Mouse (Mus musculus) stomach, postnatal 0 days (tissue): ENCODE data around the gene Dgcr2. TPM values are rescaled to one million over a fixed set of nuclear protein-coding genes. Genes with fewer than 3 reads are reported as not detected.

ENCODE experiments used
- ATAC-seq: fragments of 200-750 bp; cut with Nextera tagmentation; 2 replicates; pipeline ENCODE4 v1.8.0; 2017; ENCODE audit not compliant: low FRiP score, low TSS enrichment
- DNase-seq: peaks from one replicate; pipeline ENCODE4 v3.0.0-alpha.2; 2016; ENCODE audit warnings: low spot score
- H3K27ac ChIP-seq: fragments of 300-500 bp; sonication (generic); replicated peaks from 2 replicates; pipeline ENCODE4 v1.5.1; 2014; ENCODE audit warnings: mild to moderate bottlenecking, control low read depth
- H3K27me3 ChIP-seq: fragments of 300-500 bp; sonication (generic); 2 replicates; pipeline ENCODE4 v1.6.1; 2014; ENCODE audit warnings: low read length; ENCODE audit not compliant: control insufficient read depth, insufficient read depth
- H3K36me3 ChIP-seq: fragments of 300-500 bp; sonication (generic); 2 replicates; pipeline ENCODE4 v1.6.1; 2014; ENCODE audit warnings: low read length, mixed read lengths; ENCODE audit not compliant: control insufficient read depth, insufficient read depth
- H3K4me1 ChIP-seq: fragments of 300-500 bp; sonication (generic); replicated peaks from 2 replicates; pipeline ENCODE4 v1.6.1; 2014; ENCODE audit warnings: antibody characterized with exemption; ENCODE audit not compliant: control insufficient read depth, insufficient read depth
- H3K4me2 ChIP-seq: fragments of 300-500 bp; sonication (generic); replicated peaks from 2 replicates; pipeline ENCODE4 v1.6.1; 2014; ENCODE audit warnings: low read depth, mild to moderate bottlenecking, control low read depth, moderate library complexity
- H3K4me3 ChIP-seq: fragments of 300-500 bp; sonication (generic); 2 replicates; pipeline ENCODE4 v1.5.1; 2014; ENCODE audit warnings: low read depth, low read length, control low read depth
- H3K9ac ChIP-seq: fragments of 300-500 bp; sonication (generic); 2 replicates; pipeline ENCODE4 v1.6.1; 2014; ENCODE audit warnings: mild to moderate bottlenecking, low read length, control low read depth, mixed read lengths
- H3K9me3 ChIP-seq: fragments of 300-500 bp; sonication (generic); 2 replicates; pipeline ENCODE4 v1.6.1; 2016; ENCODE audit warnings: low read length; ENCODE audit not compliant: control insufficient read depth
- CTCF ChIP-seq: IDR thresholded peaks from 2 replicates; pipeline ENCODE4 v1.5.1; 2016; ENCODE audit warnings: antibody characterized with exemption, low read depth, mild to moderate bottlenecking, moderate library complexity
- EP300 ChIP-seq: optimal IDR thresholded peaks from 2 replicates; pipeline ENCODE3; 2016; ENCODE audit warnings: antibody characterized with exemption
- WGBS: fragments of 180-500 bp; shearing (Covaris S2); extraction: QIAGEN DNeasy Blood & Tissue Kit; methylation state at CpG from one replicate; pipeline ENCODE4 v1.1.7; 2014; 5-methylcytosine and 5-hydroxymethylcytosine counted together
- polyA plus RNA-seq: library from polyadenylated mRNA; unstranded; fragments of >200 nt; fragmentation: Nextera tagmentation; extraction: Ambion mirVana; gene quantifications from 2 replicates; pipeline ENCODE4 v1.2.1, GENCODE M21; 2015

Gene Dgcr2
- polyA plus RNA-seq, 1 experiment from 2014 or later: 38.8 TPM

DNA sequence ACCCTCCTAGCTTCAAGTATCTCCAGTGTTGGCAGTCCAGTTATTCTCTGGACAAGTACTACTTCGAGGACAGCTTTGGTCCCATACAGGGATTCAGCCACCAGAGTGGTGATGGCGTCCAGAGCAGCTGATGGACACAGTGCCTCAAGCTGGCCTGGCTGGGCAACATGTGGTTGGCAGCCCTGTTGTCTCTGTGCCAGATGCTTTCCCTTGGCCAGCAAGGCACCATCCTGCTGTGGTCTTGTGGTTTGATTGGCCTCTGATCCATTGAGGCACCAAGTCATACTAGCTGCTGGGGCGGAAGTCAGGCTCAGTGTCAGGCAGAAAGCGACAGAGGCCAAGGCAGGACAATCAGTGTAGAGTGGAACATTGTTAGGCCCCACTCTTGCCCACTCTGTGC is 89.2 kb downstream of the Dgcr2 start:
- Histone ChIP-seq H3K4me1 (peaks cover 8% of the 10 kb centered on the region; the same call in 1 of the 2 replicates), H3K4me3 (no peak overlapping the region), H3K9me3 (no peaks in the 10 kb centered on the region), H3K27me3 (no peaks in the 10 kb centered on the region), H3K4me2 (no peak overlapping the region), H3K27ac (peak overlapping the region; percentile 56; the same call in 1 of the 2 replicates), H3K36me3 (peaks cover 4% of the 10 kb centered on the region; the same call in 1 of the 2 replicates), H3K9ac (no peak overlapping the region)
- TF ChIP-seq CTCF (no peak), EP300 (no peak)
- DNase-seq (no peak), ATAC-seq (no peak)
- WGBS: 82% methylated on average over 4 of the region's 4 CpGs

DNA sequence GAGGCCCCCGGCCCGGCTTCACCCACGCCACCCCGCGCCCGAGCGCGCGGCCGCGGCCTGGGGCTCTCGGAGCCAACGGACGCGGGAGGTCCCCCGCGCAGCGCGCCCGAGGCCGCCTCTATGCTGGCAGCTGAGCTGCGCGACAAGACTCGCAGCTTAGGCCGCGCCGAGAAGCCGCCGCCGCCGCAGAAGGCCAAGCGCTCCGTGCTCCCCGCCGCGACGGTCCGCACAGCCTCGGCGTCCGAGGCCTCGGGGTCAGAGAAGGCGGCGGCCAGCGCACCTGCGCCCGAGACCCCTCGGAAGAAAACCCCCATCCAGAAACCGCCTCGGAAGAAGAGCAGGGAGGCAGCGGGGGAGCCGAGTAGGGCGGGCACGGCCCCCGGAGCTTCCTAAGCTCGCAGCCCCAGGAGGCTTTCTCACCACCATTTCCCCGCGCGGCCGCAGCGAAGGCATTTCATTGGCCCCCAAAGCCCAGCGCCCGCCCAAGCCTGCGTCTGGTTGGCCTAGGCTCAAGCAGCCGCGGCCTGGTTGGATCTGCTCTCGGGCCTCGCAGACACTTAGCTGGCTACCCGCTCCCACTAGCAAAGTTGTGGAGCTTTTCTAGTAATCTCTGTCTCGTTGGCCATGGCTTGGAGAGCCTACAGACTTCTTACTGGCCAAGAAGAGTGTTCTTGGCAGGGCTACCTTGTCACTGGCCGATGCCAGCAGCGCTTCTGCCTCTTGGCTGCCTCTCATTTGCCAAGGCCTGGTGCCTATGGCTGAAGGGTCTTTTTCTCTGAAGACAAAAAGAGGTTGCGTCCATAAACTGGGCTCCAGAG is 91.0 kb downstream of the Dgcr2 start:
- Histone ChIP-seq H3K4me2 (peak overlapping the region; percentile 70), H3K36me3 (peaks cover 4% of the 10 kb centered on the region; the same call in 1 of the 2 replicates), H3K9ac (peak overlapping the region; percentile 56), H3K4me1 (peaks cover 12% of the 10 kb centered on the region), H3K4me3 (peak overlapping the region; percentile 37), H3K9me3 (no peaks in the 10 kb centered on the region), H3K27ac (peak overlapping the region; percentile 58; the same call in 1 of the 2 replicates), H3K27me3 (no peaks in the 10 kb centered on the region)
- 26% methylated on average over 32 of the region's 73 CpGs for WGBS
- peak; percentile 58 for ATAC-seq
- DNase-seq: peak; percentile 86
- TF ChIP-seq EP300 (no peak), CTCF (no peak)

DNA sequence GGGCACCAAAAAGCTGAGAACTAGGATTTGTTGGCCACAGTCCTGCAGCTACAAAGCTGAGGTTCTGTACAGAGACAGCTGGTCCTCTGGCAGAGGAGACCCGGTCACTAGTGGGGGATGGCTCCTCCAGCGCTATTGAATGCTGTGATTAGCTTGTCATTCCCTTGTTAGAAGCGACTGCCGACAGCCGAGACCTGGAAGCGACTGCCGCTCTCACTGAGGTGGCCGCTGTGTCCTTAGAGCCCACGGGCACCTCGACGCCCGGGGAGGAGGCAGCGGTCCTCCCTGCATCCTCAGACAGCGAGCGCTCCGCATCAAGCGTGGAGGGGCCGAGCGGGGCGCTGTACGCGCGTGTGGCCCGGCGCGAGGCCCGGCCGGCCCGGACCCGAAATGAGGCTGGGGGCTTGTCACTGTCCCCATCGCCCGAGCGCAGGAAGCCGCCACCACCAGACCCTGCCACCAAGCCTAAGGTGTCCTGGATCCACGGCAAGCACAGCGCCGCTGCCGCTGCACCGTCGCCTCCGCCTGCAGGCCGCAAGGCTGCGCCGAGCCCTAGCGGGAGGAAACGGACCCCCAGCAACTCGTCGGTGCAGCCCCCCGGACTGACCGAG is 91.7 kb downstream of the Dgcr2 start:
- Histone ChIP-seq H3K27ac (peak overlapping the region; percentile 58; the same call in 1 of the 2 replicates), H3K4me1 (peaks cover 12% of the 10 kb centered on the region)

DNA sequence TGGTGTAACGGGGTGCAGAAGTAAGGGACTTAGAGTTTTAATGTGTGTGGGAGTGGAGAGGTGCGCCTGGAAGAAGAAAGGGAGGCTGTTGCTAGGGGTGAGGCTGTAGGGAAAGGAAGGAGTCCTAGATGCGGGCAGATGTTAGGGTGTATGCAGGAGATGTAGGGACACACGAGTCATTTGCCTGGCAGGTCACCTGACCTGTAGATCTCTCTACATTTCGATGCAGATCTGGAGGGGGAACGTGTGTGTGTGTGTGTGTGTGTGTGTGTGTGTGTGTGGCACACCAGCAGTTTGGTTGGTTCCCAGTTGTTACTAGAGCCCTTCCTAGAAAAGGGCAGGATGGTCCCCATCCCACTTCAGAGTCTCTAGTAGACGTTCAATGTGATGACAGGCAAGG is 93.4 kb downstream of the Dgcr2 start:
- ATAC-seq (no peak), DNase-seq (no peak)
- 38% methylated on average over 7 of the region's 7 CpGs for WGBS
- H3K4me3 ChIP-seq: no peak overlapping the region
- H3K4me1 ChIP-seq: peaks cover 12% of the 10 kb centered on the region
- H3K36me3 ChIP-seq: peaks cover 4% of the 10 kb centered on the region; the same call in 1 of the 2 replicates
- no peaks in the 10 kb centered on the region for H3K9me3 ChIP-seq
- TF ChIP-seq CTCF (no peak), EP300 (no peak)
- H3K4me2 ChIP-seq: peak overlapping the region; percentile 50; the same call in 1 of the 2 replicates
- H3K27ac ChIP-seq: no peak overlapping the region
- no peaks in the 10 kb centered on the region; the same call in 1 of the 2 replicates for H3K27me3 ChIP-seq
- no peak overlapping the region for H3K9ac ChIP-seq

More for the DNA sequence above, 91.7 kb downstream of the Dgcr2 start:
- ATAC-seq (no peak), DNase-seq (no peak)
- Histone ChIP-seq H3K4me3 (peak overlapping the region; percentile 37), H3K36me3 (peaks cover 4% of the 10 kb centered on the region; the same call in 1 of the 2 replicates), H3K9ac (peak overlapping the region; percentile 56), H3K4me2 (peak overlapping the region; percentile 70), H3K27me3 (no peaks in the 10 kb centered on the region; the same call in 1 of the 2 replicates), H3K9me3 (no peaks in the 10 kb centered on the region)
- no peak for TF ChIP-seq CTCF
- WGBS: 30% methylated on average over 41 of the region's 50 CpGs

DNA sequence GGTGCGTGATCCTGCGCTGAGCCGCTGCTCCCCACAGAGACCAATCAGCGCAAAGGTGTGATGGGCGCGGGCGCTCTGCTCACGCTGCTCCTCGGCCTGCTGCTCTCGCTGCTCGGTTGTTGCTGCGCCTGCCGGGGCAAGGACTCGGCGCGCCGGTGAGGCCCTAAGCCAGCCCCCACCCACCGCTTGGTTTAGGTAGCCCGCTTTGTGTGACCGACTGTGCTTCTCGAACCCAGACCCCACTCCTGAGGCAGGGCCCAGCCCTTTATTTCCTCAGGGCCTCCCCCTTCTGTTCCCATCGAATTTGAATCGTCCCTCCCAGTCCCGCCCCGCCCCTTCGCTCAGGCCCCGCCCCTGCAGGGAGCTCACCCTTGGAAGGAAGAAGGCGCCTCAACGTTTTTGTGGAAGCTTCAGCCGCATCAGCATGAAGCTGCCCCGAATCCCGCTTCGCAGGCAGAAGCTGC is 93.9 kb downstream of the Dgcr2 start:
- DNase-seq: peak; percentile 78
- 14% methylated on average over 31 of the region's 33 CpGs for WGBS
- H3K27me3 ChIP-seq: no peaks in the 10 kb centered on the region; the same call in 1 of the 2 replicates
- no peak overlapping the region for H3K27ac ChIP-seq
- no peaks in the 10 kb centered on the region for H3K9me3 ChIP-seq
- H3K4me2 ChIP-seq: peak overlapping the region; percentile 50
- peaks cover 4% of the 10 kb centered on the region; the same call in 1 of the 2 replicates for H3K36me3 ChIP-seq
- peaks cover 12% of the 10 kb centered on the region for H3K4me1 ChIP-seq
- peak overlapping the region; percentile 27 for H3K4me3 ChIP-seq
- H3K9ac ChIP-seq: peak overlapping the region; percentile 13; the same call in 1 of the 2 replicates
- peak; percentile 27; the same call in 1 of the 2 replicates for ATAC-seq
- TF ChIP-seq CTCF (no peak), EP300 (no peak)
